Mouse (Mus musculus) liver, postnatal 0 days (tissue): ENCODE data around the gene 4930572O03Rik.
"Not testable (repeated sequence)": the region's sequence is repeated elsewhere in the genome, so short reads cannot be mapped to it uniquely, and the experiment has no call there.

Experiments used
- CTCF ChIP-seq: sonication (generic); IDR thresholded peaks from 2 replicates; pipeline ENCODE4 v1.5.1; 2016; ENCODE audit warnings: antibody characterized with exemption, low read depth
- EP300 ChIP-seq: IDR thresholded peaks from 2 replicates; pipeline ENCODE4 v1.6.1; 2016; ENCODE audit warnings: antibody characterized with exemption, low read depth, mild to moderate bottlenecking

- not testable (repeated sequence) for TF ChIP-seq EP300, CTCF
Measured at GRCm38 (mm10) chr5:15670789-15671188, 13.9 kb upstream of the 4930572O03Rik start.
